Mouse (Mus musculus) neural tube, embryonic 14.5 days (tissue): ENCODE measurements around the gene Gm10134. TPM values are rescaled to one million over a fixed set of nuclear protein-coding genes. Genes with fewer than 3 reads are reported as not detected.

Experiments
- polyA plus RNA-seq: library from polyadenylated mRNA; unstranded; fragments of >200 nt; fragmentation: Nextera tagmentation; extraction: Ambion mirVana; gene quantifications from 2 replicates; pipeline ENCODE4 v1.2.1, GENCODE M21; 2014

The Gm10134 gene
- polyA plus RNA-seq, 1 experiment from 2014 or later, result not detected

Other genes with a start within 250 kb of the Gm10134 start
- 14.1 and 15.9 TPM in 2 replicates for gene Ppp1r26, start 59.3 kb upstream of the Gm10134 start, polyA plus RNA-seq
- 4.7 and 7.5 TPM in 2 replicates for gene 1700007K13Rik, start 39.8 kb upstream of the Gm10134 start, polyA plus RNA-seq
- gene Mrps2, start 38.0 kb upstream of the Gm10134 start, polyA plus RNA-seq, result 57.2 and 57.7 TPM in 2 replicates
- 0.23 and 1.6 TPM in 2 replicates for gene Gbgt1, start 9.2 kb upstream of the Gm10134 start, polyA plus RNA-seq
- 76.5 and 88.2 TPM in 2 replicates for gene Ralgds, start 7.0 kb downstream of the Gm10134 start, polyA plus RNA-seq
- gene Cel, start 57.3 kb downstream of the Gm10134 start, polyA plus RNA-seq, result not detected in 2 replicates
- 28.0 and 30.7 TPM in 2 replicates for gene Gtf3c5, start 77.7 kb downstream of the Gm10134 start, polyA plus RNA-seq
- 0.15 TPM in 1 of 2 replicates, not detected in the other for gene Gfi1b, start 115.9 kb downstream of the Gm10134 start, polyA plus RNA-seq
- 32.2 and 36.0 TPM in 2 replicates for gene Tsc1, start 135.1 kb downstream of the Gm10134 start, polyA plus RNA-seq
- gene Spaca9, start 193.6 kb downstream of the Gm10134 start, polyA plus RNA-seq, result 1.6 TPM in 2 replicates
- 1.4 and 1.5 TPM in 2 replicates for gene Ak8, start 194.1 kb downstream of the Gm10134 start, polyA plus RNA-seq